Mouse (Mus musculus) G1E (cell line): ENCODE measurements around the gene Atp8b4. TPM values are rescaled to one million over a fixed set of nuclear protein-coding genes. Genes with fewer than 3 reads are reported as not detected.

ENCODE experiments used
- ATAC-seq: 2 replicates; pipeline ENCODE4 v1.8.0; 2016; ENCODE audit warnings: mild to moderate bottlenecking; ENCODE audit not compliant: insufficient number of reproducible peaks, poor library complexity, low FRiP score, severe bottlenecking; ENCODE audit errors: extremely low read depth
- DNase-seq: peaks from one replicate; pipeline ENCODE4 v3.0.0; 2012; ENCODE audit warnings: low spot score
- H3K27me3 ChIP-seq: 2 replicates; pipeline ENCODE4 v1.6.1; 2012; ENCODE audit warnings: mild to moderate bottlenecking, low read length, inconsistent platforms; ENCODE audit not compliant: insufficient read depth
- H3K36me3 ChIP-seq: replicated peaks from 2 replicates; pipeline ENCODE3; 2012; ENCODE audit warnings: mild to moderate bottlenecking, inconsistent platforms
- H3K4me1 ChIP-seq: 2 replicates; pipeline ENCODE4 v1.6.1; 2012; ENCODE audit warnings: low read depth, low read length, inconsistent platforms, mixed read lengths; ENCODE audit not compliant: insufficient read depth
- H3K4me3 ChIP-seq: 2 replicates; pipeline ENCODE4 v1.5.1; 2012; ENCODE audit warnings: low read depth, mild to moderate bottlenecking, inconsistent platforms, low read length, moderate library complexity, mixed read lengths
- H3K9me3 ChIP-seq: replicated peaks from 2 replicates; pipeline ENCODE4 v1.6.1; 2012; ENCODE audit warnings: inconsistent platforms
- CTCF ChIP-seq: IDR thresholded peaks from 2 replicates; pipeline ENCODE4 v1.5.1; 2012; ENCODE audit warnings: low read depth, low read length, inconsistent platforms, mixed read lengths
- GATA1 ChIP-seq: IDR thresholded peaks from 2 replicates; pipeline ENCODE4 v1.6.1; 2012; ENCODE audit warnings: borderline replicate concordance, low read length, inconsistent platforms, mixed read lengths
- GATA2 ChIP-seq: IDR thresholded peaks from 2 replicates; pipeline ENCODE4 v1.6.1; 2012; ENCODE audit warnings: low read depth, low read length, inconsistent platforms, borderline replicate concordance
- POLR2AphosphoS5 ChIP-seq: IDR thresholded peaks from 2 replicates; pipeline ENCODE4 v1.6.1; 2012; ENCODE audit warnings: low read depth, low read length, inconsistent platforms; ENCODE audit not compliant: insufficient replicate concordance
- TAL1 ChIP-seq: conservative IDR thresholded peaks from 2 replicates; pipeline ENCODE4 v1.6.1; 2012; ENCODE audit warnings: low read depth, low read length, inconsistent platforms, mixed read lengths
- polyA plus RNA-seq: library from polyadenylated mRNA; stranded (reverse); fragments of >175 nt; gene quantifications from 2 replicates; pipeline ENCODE4 v1.2.3, GENCODE M21; 2012
- total RNA-seq, 2 experiments: library from RNA; stranded (forward) in 1 of 2; stranded (reverse) in 1 of 2; fragments of 200-1000 nt in 1 of 2; fragments of >200 nt in 1 of 2; fragmentation: Nextera tagmentation in 1 of 2; gene quantifications; 2 replicates each; pipeline ENCODE4 v1.2.3; 2014 to 2017

Atp8b4 gene
- total and polyA plus RNA-seq, 3 experiments, result under 0.01 to 0.02 TPM; not detected in 1

DNA sequence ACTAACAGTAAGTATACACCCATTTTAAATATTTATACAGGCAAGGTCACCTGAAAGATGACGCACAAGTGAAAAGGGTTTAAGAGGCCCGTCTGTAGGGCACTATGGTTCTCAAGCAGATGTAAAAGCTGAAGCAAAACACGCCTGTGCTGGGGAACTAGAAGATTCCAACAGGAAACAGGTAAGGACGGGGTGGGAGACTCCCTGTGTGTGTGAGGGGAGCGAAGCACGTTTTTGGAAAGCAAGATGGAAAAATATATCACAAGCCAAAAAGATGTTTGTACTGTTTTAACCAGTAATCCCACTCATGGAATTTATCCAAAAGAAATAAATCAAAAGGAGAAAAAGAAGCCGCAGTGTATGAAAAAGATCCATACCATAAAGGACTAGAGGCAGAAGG lies 214.1 kb downstream of the Atp8b4 start:
- H3K9me3 ChIP-seq, result no peaks in the 10 kb centered on the region
- H3K4me3 ChIP-seq, result no peak overlapping the region
- TF ChIP-seq CTCF, result no peak
- no peak for TF ChIP-seq GATA2
- no peak for TF ChIP-seq POLR2AphosphoS5
- TF ChIP-seq TAL1, result no peak
- no peak for TF ChIP-seq GATA1
- peaks cover 3% of the 10 kb centered on the region; the same call in 1 of the 2 replicates for H3K27me3 ChIP-seq
- no peaks in the 10 kb centered on the region for H3K36me3 ChIP-seq
- ATAC-seq (no peak), DNase-seq (no peak)
- H3K4me1 ChIP-seq, result no peaks in the 10 kb centered on the region

DNA sequence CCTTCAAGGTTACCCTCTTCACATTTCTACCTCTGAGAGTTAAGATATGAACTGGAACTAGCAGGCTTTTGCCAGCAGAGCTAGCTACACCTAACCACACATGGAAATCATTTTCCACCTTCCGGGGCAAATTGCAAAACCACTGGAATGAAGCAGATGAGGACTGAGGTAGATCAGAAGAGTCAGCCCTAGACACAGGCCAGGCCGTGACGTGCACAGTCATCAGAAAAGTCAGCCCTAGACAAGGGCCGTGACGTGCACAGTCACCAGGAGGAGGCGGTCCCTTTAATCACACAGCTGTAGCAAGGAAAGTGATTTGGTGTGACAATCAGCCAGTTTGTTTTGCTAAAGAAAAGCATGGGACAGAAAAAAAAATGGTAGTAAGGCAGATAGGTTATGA lies 216.4 kb downstream of the Atp8b4 start:
- TF ChIP-seq TAL1, result no peak
- TF ChIP-seq POLR2AphosphoS5, result no peak
- TF ChIP-seq GATA2, result no peak
- no peak for TF ChIP-seq CTCF
- DNase-seq (no peak), ATAC-seq (no peak)
- H3K4me3 ChIP-seq, result no peak overlapping the region
- no peaks in the 10 kb centered on the region for H3K9me3 ChIP-seq
- H3K4me1 ChIP-seq, result no peaks in the 10 kb centered on the region
- no peaks in the 10 kb centered on the region for H3K36me3 ChIP-seq
- H3K27me3 ChIP-seq, result peaks cover 3% of the 10 kb centered on the region; the same call in 1 of the 2 replicates

DNA sequence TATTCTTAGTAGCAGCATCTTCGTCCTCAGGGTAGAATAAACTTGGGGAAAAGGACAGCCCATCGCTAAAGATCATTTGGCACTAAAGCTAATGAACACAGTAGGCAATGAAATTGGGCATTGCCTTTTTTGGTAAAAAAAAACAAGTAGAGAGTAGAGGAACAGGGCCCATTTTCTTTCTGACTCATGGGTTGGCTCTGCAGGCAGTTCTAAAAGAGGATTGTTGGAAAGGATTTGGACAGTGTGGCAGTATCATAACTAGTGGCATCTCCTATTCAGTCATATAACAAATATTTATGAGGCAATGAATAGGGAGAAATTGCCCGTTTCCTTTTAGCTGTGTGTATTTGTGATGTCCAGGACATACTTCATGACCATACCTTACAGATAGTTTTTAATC lies 217.4 kb downstream of the Atp8b4 start:
- DNase-seq, result no peak
- TF ChIP-seq CTCF (no peak), GATA1 (no peak), TAL1 (no peak), GATA2 (no peak), POLR2AphosphoS5 (no peak)

DNA sequence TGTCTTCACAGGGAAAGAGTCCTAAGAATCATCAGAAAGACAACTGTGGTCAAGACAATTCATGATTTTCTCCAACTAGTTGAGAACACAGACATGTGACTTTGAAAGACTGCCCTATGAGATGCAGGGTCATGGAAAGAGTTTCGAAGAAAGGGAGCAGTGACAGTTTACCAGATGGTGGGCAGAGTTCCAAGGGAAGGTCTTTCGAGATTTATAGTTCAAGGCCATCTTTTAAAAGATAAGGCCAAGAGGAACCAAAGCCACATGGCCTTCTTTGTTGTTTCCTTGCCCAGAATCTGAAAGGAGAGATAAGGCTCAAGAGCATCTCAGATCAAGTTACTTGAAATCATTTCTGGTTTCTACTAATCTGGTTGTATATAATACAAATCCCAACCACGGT lies 225.0 kb downstream of the Atp8b4 start:
- ATAC-seq (no peak), DNase-seq (no peak)
- Histone ChIP-seq H3K36me3 (no peaks in the 10 kb centered on the region), H3K9me3 (no peaks in the 10 kb centered on the region), H3K4me1 (no peaks in the 10 kb centered on the region), H3K27me3 (no peaks in the 10 kb centered on the region), H3K4me3 (no peak overlapping the region)
- TF ChIP-seq TAL1 (no peak), GATA2 (no peak), CTCF (no peak), POLR2AphosphoS5 (no peak), GATA1 (no peak)

More for the DNA sequence above, 217.4 kb downstream of the Atp8b4 start:
- Histone ChIP-seq H3K36me3 (no peaks in the 10 kb centered on the region), H3K4me1 (no peaks in the 10 kb centered on the region), H3K27me3 (peaks cover 3% of the 10 kb centered on the region; the same call in 1 of the 2 replicates), H3K4me3 (no peak overlapping the region), H3K9me3 (no peaks in the 10 kb centered on the region)
- no peak for ATAC-seq

DNA sequence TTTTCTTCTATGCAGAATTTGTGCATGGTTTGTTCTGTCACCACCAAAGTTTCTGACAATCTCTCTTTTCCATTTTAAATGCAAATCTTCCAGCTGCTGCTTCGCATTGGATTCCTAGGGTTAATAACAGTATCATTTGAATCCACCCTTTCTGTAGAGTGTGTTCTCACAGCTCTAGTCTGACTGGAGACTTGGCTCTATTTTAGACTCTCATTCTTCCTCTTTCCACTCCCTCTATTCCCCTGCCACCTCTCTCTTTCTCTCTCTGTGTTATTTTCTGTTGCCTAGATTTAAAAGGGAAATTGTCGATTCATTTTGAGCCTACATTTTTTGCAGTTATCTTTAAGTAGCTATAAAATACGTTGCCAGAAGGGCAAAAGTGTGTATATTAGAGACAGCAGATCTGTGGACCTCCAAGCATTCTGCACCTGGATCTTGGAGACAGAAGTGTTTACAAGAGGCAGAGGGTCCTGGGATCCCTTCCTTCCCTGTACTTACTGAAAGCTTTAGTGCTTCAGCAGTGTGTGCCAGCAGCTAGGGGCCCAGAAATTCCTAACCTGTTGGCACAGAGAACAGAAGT lies 225.6 kb downstream of the Atp8b4 start:
- Histone ChIP-seq H3K4me3 (no peak overlapping the region), H3K4me1 (no peaks in the 10 kb centered on the region), H3K36me3 (no peaks in the 10 kb centered on the region), H3K27me3 (no peaks in the 10 kb centered on the region), H3K9me3 (no peaks in the 10 kb centered on the region)
- DNase-seq (no peak), ATAC-seq (no peak)
- no peak for TF ChIP-seq TAL1
- no peak for TF ChIP-seq POLR2AphosphoS5
- TF ChIP-seq CTCF, result no peak
- TF ChIP-seq GATA2, result no peak

DNA sequence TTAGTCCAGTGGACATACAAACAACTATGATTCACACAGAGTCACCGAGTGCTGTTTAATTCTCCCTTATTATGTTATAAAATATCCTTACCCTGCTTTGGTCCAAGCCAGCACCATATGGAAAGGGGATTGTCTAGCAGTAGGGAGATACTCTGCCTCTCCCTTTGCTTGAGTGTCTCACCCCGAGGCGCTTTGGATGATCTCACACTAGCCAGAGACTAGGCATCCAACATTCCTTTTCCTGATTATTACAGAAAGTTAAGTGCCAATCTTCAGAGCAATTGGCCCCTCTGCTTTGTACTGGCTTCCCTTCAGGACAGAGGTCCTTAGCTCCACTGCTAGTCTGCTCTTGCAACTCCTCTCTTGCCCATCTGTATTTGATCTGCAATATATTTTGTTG lies 226.2 kb downstream of the Atp8b4 start:
- H3K4me3 ChIP-seq, result no peak overlapping the region
- H3K36me3 ChIP-seq, result no peaks in the 10 kb centered on the region
- DNase-seq (no peak), ATAC-seq (no peak)
- H3K4me1 ChIP-seq, result no peaks in the 10 kb centered on the region
- H3K9me3 ChIP-seq, result no peaks in the 10 kb centered on the region
- TF ChIP-seq POLR2AphosphoS5, result no peak
- no peak for TF ChIP-seq TAL1
- TF ChIP-seq GATA1, result no peak
- TF ChIP-seq GATA2, result no peak
- TF ChIP-seq CTCF, result no peak
- no peaks in the 10 kb centered on the region for H3K27me3 ChIP-seq

Other genes with a start within 250 kb of the Atp8b4 start
- not detected in 2 replicates for gene Slc27a2, start 51.7 kb upstream of the Atp8b4 start, total RNA-seq (2014; fragmentation: Nextera tagmentation)
- gene Slc27a2, start 51.7 kb upstream of the Atp8b4 start, total RNA-seq (2017), result 0.27 TPM in 1 of 2 replicates, not detected in the other
- gene Slc27a2, start 51.7 kb upstream of the Atp8b4 start, polyA plus RNA-seq, result not detected in 2 replicates
- 17.9 and 21.5 TPM in 2 replicates for gene Hdc, start 118.6 kb upstream of the Atp8b4 start, total RNA-seq (2014; fragmentation: Nextera tagmentation)
- 42.0 and 49.8 TPM in 2 replicates for gene Hdc, start 118.6 kb upstream of the Atp8b4 start, total RNA-seq (2017)
- gene Hdc, start 118.6 kb upstream of the Atp8b4 start, polyA plus RNA-seq, result 2.1 and 2.6 TPM in 2 replicates
- 71.9 and 73.8 TPM in 2 replicates for gene Gabpb1, start 175.7 kb upstream of the Atp8b4 start, total RNA-seq (2014; fragmentation: Nextera tagmentation)
- gene Gabpb1, start 175.7 kb upstream of the Atp8b4 start, total RNA-seq (2017), result 22.3 and 26.2 TPM in 2 replicates
- 3.9 and 4.6 TPM in 2 replicates for gene Gabpb1, start 175.7 kb upstream of the Atp8b4 start, polyA plus RNA-seq
- 72.1 and 81.5 TPM in 2 replicates for gene Usp8, start 206.7 kb upstream of the Atp8b4 start, total RNA-seq (2014; fragmentation: Nextera tagmentation)
- gene Usp8, start 206.7 kb upstream of the Atp8b4 start, total RNA-seq (2017), result 40.5 and 52.2 TPM in 2 replicates
- gene Usp8, start 206.7 kb upstream of the Atp8b4 start, polyA plus RNA-seq, result 15.5 and 19.4 TPM in 2 replicates